Mouse (Mus musculus): ENCODE data around the gene Otud7b.
"Not testable (repeated sequence)": the region's sequence is repeated elsewhere in the genome, so short reads cannot be mapped to it uniquely, and the experiment has no call there.

DNA sequence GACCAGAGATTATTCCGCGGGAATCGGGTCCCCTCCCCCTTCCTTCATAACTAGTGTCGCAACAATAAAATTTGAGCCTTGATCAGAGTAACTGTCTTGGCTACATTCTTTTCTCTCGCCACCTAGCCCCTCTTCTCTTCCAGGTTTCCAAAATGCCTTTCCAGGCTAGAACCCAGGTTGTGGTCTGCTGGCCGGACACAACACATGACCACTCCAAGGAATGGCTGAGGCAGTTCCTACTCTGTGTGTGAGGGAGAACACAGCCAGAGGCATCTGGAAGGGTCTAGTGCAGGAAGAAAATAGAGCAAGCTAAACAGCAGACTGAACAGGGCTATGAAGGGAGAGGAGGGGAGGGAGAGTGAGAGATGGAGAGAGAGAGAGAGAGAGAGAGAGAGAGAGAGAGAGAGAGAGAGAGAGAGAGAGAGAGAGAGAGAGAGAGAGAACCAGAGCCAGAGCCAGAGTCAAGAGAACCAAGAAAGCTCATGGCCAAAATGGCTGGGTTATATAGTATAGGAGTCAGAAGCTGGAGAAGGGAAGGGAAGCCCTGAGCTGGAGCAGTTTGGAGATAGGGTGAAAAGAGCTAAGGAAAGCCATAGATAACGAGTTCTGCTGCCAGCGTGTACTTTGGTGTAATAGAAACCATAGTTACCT is 94.4 kb downstream of the Otud7b start:
- TF ChIP-seq CTCF (conservative IDR thresholded peaks at IDR 0.05; ENCODE audit: low read length); POU5F1 (IDR thresholded peaks at IDR 0.05; ENCODE audit: borderline replicate concordance, low read length); NANOG (IDR thresholded peaks at IDR 0.05; ENCODE audit: borderline replicate concordance, low read length): not testable (repeated sequence)

Data from E14TG2a.4 (cell line).